31 mouse cellular contexts compared by ENCODE assay signal in genomic region chr3:79299401-79299800, GRCm38 (mm10). TPM values are rescaled to one million over a fixed set of nuclear protein-coding genes. Genes with fewer than 3 reads are reported as not detected.
A peak's percentile ranks its signal among the peaks of the same experiment; 100 is the strongest.
DNase-seq lines count a peak whose midpoint lies in the region; ATAC-seq and TF ChIP-seq lines count a peak whose summit lies in the region.
"Had no signal": no experiment of that assay in that cellular context is flagged by ENCODE, and none has a peak within 500 bp of the region (broad histone marks: within the 10 kb centered on the region; RNA-seq: fewer than 3 reads in every experiment).

No protein-coding gene starts in this region.

- peak; percentile 9 for DNase-seq in gastrocnemius, adult 18-20 months (ENCODE audit: low spot score)
- no peak for DNase-seq in gastrocnemius, adult 8-10 months (ENCODE audit: low spot score in 2 of 2)
- peak; percentile 66 for DNase-seq in liver, adult 2 months (ENCODE audit: extremely low read depth, low read depth, low spot score)
- DNase-seq in liver (no peak), ZHBTc4 (ENCODE audit: low read depth, low spot score) (peak; percentile 30)
- no peak for DNase-seq in cerebellum, adult 2 months
- DNase-seq in lung, postnatal 0 days (ENCODE audit: low spot score) = no peak
- DNase-seq: adrenal gland, postnatal 10 days; adrenal gland, postnatal 36 days; cerebellum, adult 18-20 months; cerebellum, adult 9-11 months; cerebellum, postnatal 25 days; forebrain, postnatal 0 days; gastrocnemius, postnatal 14 days; heart, postnatal 10 days; heart, postnatal 36 days had no signal

- H3K4me2 ChIP-seq in lung, postnatal 0 days (replicated peaks; ENCODE audit: low read depth, low read length) = no peak overlapping the region
- H3K4me2 ChIP-seq: embryonic facial prominence, embryonic 12.5 days; embryonic facial prominence, embryonic 15.5 days; heart, embryonic 12.5 days; heart, embryonic 15.5 days; hindbrain, embryonic 13.5 days; intestine, embryonic 15.5 days had no signal

- no peak overlapping the region for H3K4me3 ChIP-seq in liver, adult 2 months (ENCODE audit: insufficient read depth, low read depth, low read length)
- 0 out of 2 replicates have a peak overlapping the region, but pooled peaks have one; percentile 7 for H3K4me3 ChIP-seq in E14TG2a.4 (replicated peaks; ENCODE audit: low read length)
- H3K4me3 ChIP-seq in cerebellum, adult 2 months (replicated peaks; ENCODE audit: insufficient read depth, low read depth, low read length) = no peak overlapping the region
- H3K4me3 ChIP-seq in lung, postnatal 0 days (ENCODE audit: low read depth, low read length) = no peak overlapping the region
- H3K4me3 ChIP-seq: embryonic facial prominence, embryonic 12.5 days; embryonic facial prominence, embryonic 15.5 days; heart, embryonic 12.5 days; heart, embryonic 15.5 days; hindbrain, embryonic 10.5 days; hindbrain, embryonic 13.5 days; intestine, embryonic 15.5 days had no signal

- no peaks in the 10 kb centered on the region for H3K36me3 ChIP-seq in liver, adult 2 months (ENCODE audit: control insufficient read depth, insufficient read depth, low read length)
- H3K36me3 ChIP-seq in E14TG2a.4 (ENCODE audit: insufficient read depth, low read length) = no peaks in the 10 kb centered on the region
- no peaks in the 10 kb centered on the region for H3K36me3 ChIP-seq in lung, postnatal 0 days (ENCODE audit: insufficient read depth, low read length)
- H3K36me3 ChIP-seq: embryonic facial prominence, embryonic 12.5 days; embryonic facial prominence, embryonic 15.5 days; heart, embryonic 12.5 days; heart, embryonic 15.5 days; hindbrain, embryonic 10.5 days; hindbrain, embryonic 13.5 days; intestine, embryonic 15.5 days had no signal

- TF ChIP-seq CTCF in liver, adult 2 months (IDR thresholded peaks at IDR 0.05; ENCODE audit: low read depth, low read length) = no peak
- no peak for TF ChIP-seq CTCF in E14TG2a.4 (conservative IDR thresholded peaks at IDR 0.05; ENCODE audit: low read length)
- no peak for TF ChIP-seq CTCF in cerebellum, adult 2 months (IDR thresholded peaks at IDR 0.05; ENCODE audit: borderline replicate concordance, insufficient read depth, low read depth, low read length)
- TF ChIP-seq CTCF in lung, postnatal 0 days (IDR thresholded peaks at IDR 0.05) = no peak

- H3K9me3 ChIP-seq in E14TG2a.4 (ENCODE audit: low read length) = no peaks in the 10 kb centered on the region
- no peaks in the 10 kb centered on the region for H3K9me3 ChIP-seq in lung, postnatal 0 days (ENCODE audit: low read length)
- H3K9me3 ChIP-seq: embryonic facial prominence, embryonic 12.5 days; embryonic facial prominence, embryonic 15.5 days; heart, embryonic 12.5 days; heart, embryonic 15.5 days; hindbrain, embryonic 10.5 days; hindbrain, embryonic 13.5 days; intestine, embryonic 15.5 days had no signal

- no peak for TF ChIP-seq POLR2A in liver, adult 2 months (IDR thresholded peaks at IDR 0.05; ENCODE audit: extremely low read depth, insufficient read depth, low read length)
- no peak for TF ChIP-seq POLR2A in cerebellum, adult 2 months (IDR thresholded peaks at IDR 0.05; ENCODE audit: borderline replicate concordance, insufficient read depth, low read length)

- no peak overlapping the region for H3K27ac ChIP-seq in liver, adult 2 months (replicated peaks; ENCODE audit: insufficient read depth, low read depth, low read length)
- no peak overlapping the region for H3K27ac ChIP-seq in cerebellum, adult 2 months (ENCODE audit: insufficient read depth, low read length)
- H3K27ac ChIP-seq in lung, postnatal 0 days (ENCODE audit: low read length) = no peak overlapping the region
- H3K27ac ChIP-seq: embryonic facial prominence, embryonic 12.5 days; embryonic facial prominence, embryonic 15.5 days; heart, embryonic 15.5 days; hindbrain, embryonic 10.5 days; hindbrain, embryonic 13.5 days; intestine, embryonic 15.5 days had no signal

- WGBS in liver, adult 2 months = 78% methylated on average over 15 of the region's 15 CpGs
- 89% methylated on average over 15 of the region's 15 CpGs for WGBS in cerebellum, adult 2 months
- WGBS in lung, postnatal 0 days = 87% methylated on average over 15 of the region's 15 CpGs

- no peak for TF ChIP-seq EP300 in lung, postnatal 0 days (IDR thresholded peaks at IDR 0.05)

- no peaks in the 10 kb centered on the region for H3K27me3 ChIP-seq in liver, adult 2 months (ENCODE audit: control insufficient read depth, insufficient read depth, low read length)
- peaks cover 5% of the 10 kb centered on the region; the same call in 1 of the 2 replicates for H3K27me3 ChIP-seq in E14TG2a.4 (ENCODE audit: insufficient read depth, low read length)
- no peaks in the 10 kb centered on the region for H3K27me3 ChIP-seq in cerebellum, adult 2 months (ENCODE audit: control insufficient read depth, insufficient read depth, low read length)
- H3K27me3 ChIP-seq in lung, postnatal 0 days (replicated peaks; ENCODE audit: insufficient read depth, low read length) = no peaks in the 10 kb centered on the region
- H3K27me3 ChIP-seq: embryonic facial prominence, embryonic 12.5 days; embryonic facial prominence, embryonic 15.5 days; heart, embryonic 12.5 days; heart, embryonic 15.5 days; hindbrain, embryonic 13.5 days; intestine, embryonic 15.5 days had no signal

- no peak overlapping the region for H3K9ac ChIP-seq in liver, adult 2 months (ENCODE audit: low read depth, low read length)
- H3K9ac ChIP-seq in lung, postnatal 0 days (replicated peaks; ENCODE audit: low read depth) = no peak overlapping the region
- H3K9ac ChIP-seq: embryonic facial prominence, embryonic 12.5 days; embryonic facial prominence, embryonic 15.5 days; forebrain, postnatal 0 days; heart, embryonic 12.5 days; heart, embryonic 15.5 days; hindbrain, embryonic 13.5 days; intestine, embryonic 15.5 days had no signal

- H3K4me1 ChIP-seq in liver, adult 2 months (ENCODE audit: control insufficient read depth, insufficient read depth, low read length) = no peaks in the 10 kb centered on the region
- peaks cover 3% of the 10 kb centered on the region; the same call in 1 of the 2 replicates for H3K4me1 ChIP-seq in E14TG2a.4 (replicated peaks; ENCODE audit: low read depth, low read length)
- no peaks in the 10 kb centered on the region for H3K4me1 ChIP-seq in cerebellum, adult 2 months (ENCODE audit: control insufficient read depth, insufficient read depth, low read length)
- no peaks in the 10 kb centered on the region for H3K4me1 ChIP-seq in lung, postnatal 0 days (ENCODE audit: insufficient read depth, low read depth, low read length)
- H3K4me1 ChIP-seq: embryonic facial prominence, embryonic 12.5 days; embryonic facial prominence, embryonic 15.5 days; heart, embryonic 12.5 days; heart, embryonic 15.5 days; hindbrain, embryonic 10.5 days; hindbrain, embryonic 13.5 days; intestine, embryonic 15.5 days had no signal

- ATAC-seq in lung, postnatal 0 days = no peak
- ATAC-seq: forebrain, embryonic 14.5 days; forebrain, postnatal 0 days; hindbrain, embryonic 16.5 days; intestine, embryonic 15.5 days had no signal

- H3K79me2 ChIP-seq in liver, adult 2 months (ENCODE audit: control insufficient read depth, insufficient read depth, low read length) = no peaks in the 10 kb centered on the region

RNA-seq across cellular contexts. Expression of gene Rapgef2, which starts 13.1 kb away (rescaled TPM):
- 10 to 100 TPM; 15.8 to 16.7 TPM for total RNA-seq in gastrocnemius, adult 18-20 months (2021)
- 10 to 100 TPM; 12.7 to 14.4 (median 13.4) TPM for total RNA-seq in gastrocnemius, adult 8-10 months (2022)
- 15.3 and 21.1 TPM in 2 replicates for total RNA-seq in liver, adult 2 months (2014; rRNA removed)
- polyA plus RNA-seq in liver, adult 2 months (2012; rRNA removed) = 3.1 and 4.2 TPM in 2 replicates
- polyA plus RNA-seq in cerebellum, adult 2 months (2012; rRNA removed) = 29.3 and 30.5 TPM in 2 replicates
- 5.8 and 6.5 TPM in 2 replicates for polyA plus RNA-seq in lung, postnatal 0 days (2015; fragmentation: Nextera tagmentation; extraction: Ambion mirVana)

RNA-seq across cellular contexts. Expression of gene Gm17359, which starts 37.1 kb away (rescaled TPM):
- not detected for total RNA-seq in gastrocnemius, adult 18-20 months (2021)
- not detected for total RNA-seq in gastrocnemius, adult 8-10 months (2022)
- total RNA-seq in liver, adult 2 months (2014; rRNA removed) = 0.09 and 0.13 TPM in 2 replicates
- 0.13 TPM in 1 of 2 replicates, not detected in the other for polyA plus RNA-seq in liver, adult 2 months (2012; rRNA removed)
- not detected in 2 replicates for polyA plus RNA-seq in cerebellum, adult 2 months (2012; rRNA removed)
- polyA plus RNA-seq in lung, postnatal 0 days (2015; fragmentation: Nextera tagmentation; extraction: Ambion mirVana) = not detected in 2 replicates
- total RNA-seq: adrenal gland, adult 18-20 months; adrenal gland, postnatal 10 days; adrenal gland, postnatal 36 days; common myeloid progenitor, adult 5-6 weeks; forebrain, postnatal 0 days; gastrocnemius, postnatal 14 days; heart, postnatal 10 days; heart, postnatal 36 days; MEL had no signal
- polyA plus RNA-seq: embryonic facial prominence, embryonic 12.5 days; embryonic facial prominence, embryonic 15.5 days; forebrain, embryonic 11.5 days; forebrain, postnatal 0 days; frontal cortex, adult 2 months; heart, embryonic 12.5 days; heart, embryonic 15.5 days; hindbrain, embryonic 10.5 days; hindbrain, embryonic 13.5 days; hindbrain, embryonic 16.5 days; intestine, embryonic 15.5 days had no signal

Comparison
In these comparisons a context has a peak if more than half of its experiments do, and no peak if none do; other contexts are left out.
1. DNase-seq: peak in gastrocnemius, adult 18-20 months (single experiment), liver, adult 2 months (single experiment) and ZHBTc4 (single experiment); none in gastrocnemius, adult 8-10 months (0 of 2), liver (single experiment), cerebellum, adult 2 months (0 of 2) and lung, postnatal 0 days (single experiment).